Mouse (Mus musculus): ENCODE measurements at regions not wholly inside any gene's neighbourhood (a gene's known extent, or its start where the extent isn't known, plus 50 kb on each side); places are given as distances from the start of the nearest gene placed in this dataset.
A peak's percentile ranks its signal among the peaks of the same experiment; 100 is the strongest.

GRCm38 (mm10) chr4:26016071-26016470 lies 216.0 kb upstream of the Fut9 start:
- DNase-seq: peak; percentile 49 to 60

- no peak for DNase-seq
Observed at GRCm38 (mm10) chr4:26000364-26000763, 200.3 kb upstream of the Fut9 start.

- no peak for DNase-seq
Observed at GRCm38 (mm10) chr4:25998561-25998960, 198.5 kb upstream of the Fut9 start.

- no peak for DNase-seq
Observed at GRCm38 (mm10) chr4:25955696-25956348, 155.8 kb upstream of the Fut9 start.

GRCm38 (mm10) chr4:25932546-25932945 lies 132.5 kb upstream of the Fut9 start:
- no peak for DNase-seq

- DNase-seq: no peak
Observed at GRCm38 (mm10) chr4:25895381-25895980, 95.4 kb upstream of the Fut9 start.

GRCm38 (mm10) chr4:25891888-25892661 lies 92.0 kb upstream of the Fut9 start:
- no peak for DNase-seq
